Mouse (Mus musculus): Measurements from ENCODE around the gene Myo1d. TPM values are rescaled to one million over a fixed set of nuclear protein-coding genes. Genes with fewer than 3 reads are reported as not detected.

Gene Myo1d
- polyA plus RNA-seq, 1 experiment from 2014 or later: 30.5 TPM

- Histone ChIP-seq H3K9me3 (no peaks in the 10 kb centered on the region), H3K4me3 (replicated peaks) (no peak overlapping the region), H3K4me1 (0 out of 2 replicates have a peak, but pooled peaks cover 4% of the 10 kb centered on the region), H3K36me3 (no peaks in the 10 kb centered on the region), H3K27ac (no peak overlapping the region), H3K9ac (no peak overlapping the region), H3K4me2 (no peak overlapping the region), H3K27me3 (replicated peaks) (no peaks in the 10 kb centered on the region)
- ATAC-seq (ENCODE audit: insufficient read depth, low FRiP score, low read depth): no peak
- 40% methylated on average over 5 of the region's 5 CpGs for WGBS
Measured at GRCm38 (mm10) chr11:80489882-80490196, 290.0 kb downstream of the Myo1d start.

GRCm38 (mm10) chr11:80489172-80489881 is 290.5 kb downstream of the Myo1d start:
- H3K36me3 ChIP-seq: no peaks in the 10 kb centered on the region
- no peak overlapping the region for H3K4me3 ChIP-seq (replicated peaks)
- no peak for ATAC-seq (ENCODE audit: insufficient read depth, low FRiP score, low read depth)
- no peak overlapping the region for H3K27ac ChIP-seq
- no peaks in the 10 kb centered on the region for H3K27me3 ChIP-seq (replicated peaks)
- H3K9me3 ChIP-seq: no peaks in the 10 kb centered on the region
- H3K4me2 ChIP-seq: no peak overlapping the region
- 0 out of 2 replicates have a peak, but pooled peaks cover 4% of the 10 kb centered on the region for H3K4me1 ChIP-seq
- H3K9ac ChIP-seq: no peak overlapping the region
- 63% methylated on average over 12 of the region's 12 CpGs for WGBS

- H3K4me3 ChIP-seq (replicated peaks): no peak overlapping the region
- ATAC-seq (ENCODE audit: insufficient read depth, low FRiP score, low read depth): no peak
- no peak overlapping the region for H3K9ac ChIP-seq
- H3K27ac ChIP-seq: no peak overlapping the region
- WGBS: 75% methylated on average over 15 of the region's 15 CpGs
- H3K27me3 ChIP-seq (replicated peaks): no peaks in the 10 kb centered on the region
- no peaks in the 10 kb centered on the region for H3K9me3 ChIP-seq
- H3K4me2 ChIP-seq: no peak overlapping the region
- no peaks in the 10 kb centered on the region for H3K36me3 ChIP-seq
- 0 out of 2 replicates have a peak, but pooled peaks cover 4% of the 10 kb centered on the region for H3K4me1 ChIP-seq
Measured at GRCm38 (mm10) chr11:80487904-80488587, 291.8 kb downstream of the Myo1d start.

- H3K27ac ChIP-seq: no peak overlapping the region
- H3K4me3 ChIP-seq (replicated peaks): no peak overlapping the region
- no peaks in the 10 kb centered on the region for H3K36me3 ChIP-seq
- 0 out of 2 replicates have a peak, but pooled peaks cover 4% of the 10 kb centered on the region for H3K4me1 ChIP-seq
- WGBS: 80% methylated on average over 10 of the region's 10 CpGs
- no peaks in the 10 kb centered on the region for H3K27me3 ChIP-seq (replicated peaks)
- no peak overlapping the region for H3K9ac ChIP-seq
- H3K4me2 ChIP-seq: no peak overlapping the region
- ATAC-seq (ENCODE audit: insufficient read depth, low FRiP score, low read depth): no peak
- H3K9me3 ChIP-seq: no peaks in the 10 kb centered on the region
Measured at GRCm38 (mm10) chr11:80485622-80486206, 294.1 kb downstream of the Myo1d start.

- H3K36me3 ChIP-seq: no peaks in the 10 kb centered on the region
- no peaks in the 10 kb centered on the region for H3K27me3 ChIP-seq (replicated peaks)
- H3K4me3 ChIP-seq (replicated peaks): no peak overlapping the region
- H3K9ac ChIP-seq: no peak overlapping the region
- ATAC-seq (ENCODE audit: insufficient read depth, low FRiP score, low read depth): no peak
- no peak overlapping the region for H3K27ac ChIP-seq
- WGBS: 71% methylated on average over 9 of the region's 9 CpGs
- no peak overlapping the region for H3K4me2 ChIP-seq
- 0 out of 2 replicates have a peak, but pooled peaks cover 4% of the 10 kb centered on the region for H3K4me1 ChIP-seq
- no peaks in the 10 kb centered on the region for H3K9me3 ChIP-seq
Measured at GRCm38 (mm10) chr11:80485120-80485551, 294.7 kb downstream of the Myo1d start.

DNA sequence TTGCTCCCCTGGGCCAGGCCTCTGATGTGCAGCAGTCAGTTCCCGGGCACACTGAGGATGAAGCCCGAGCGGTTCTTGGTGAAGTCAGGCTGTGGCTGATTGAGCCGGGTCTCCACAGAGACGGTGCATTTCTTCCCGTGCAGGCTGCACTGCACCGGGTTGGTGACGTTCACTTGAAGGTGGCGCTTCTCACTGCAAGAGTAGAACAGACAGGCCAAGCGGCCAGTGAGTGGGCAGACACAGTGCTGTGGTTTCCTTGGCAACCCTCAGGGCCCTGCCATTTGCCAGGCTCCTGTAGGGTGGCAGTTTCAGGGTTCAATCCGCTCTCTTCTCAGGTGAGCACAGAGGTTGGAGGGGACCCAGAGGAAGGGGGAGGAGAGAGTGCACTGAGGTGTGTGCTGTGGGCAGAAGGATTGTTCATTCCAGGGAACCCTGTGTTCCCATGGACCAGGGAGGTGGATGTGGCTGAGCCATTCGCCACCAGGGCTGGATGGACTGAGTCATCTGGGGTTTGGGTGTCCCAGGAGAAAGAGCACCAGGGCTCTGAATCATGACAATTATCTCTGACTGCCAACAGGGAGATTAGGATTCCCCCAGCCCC is 295.5 kb downstream of the Myo1d start:
- H3K36me3 ChIP-seq: no peaks in the 10 kb centered on the region
- no peaks in the 10 kb centered on the region for H3K27me3 ChIP-seq (replicated peaks)
- no peak overlapping the region for H3K4me2 ChIP-seq
- 0 out of 2 replicates have a peak, but pooled peaks cover 4% of the 10 kb centered on the region for H3K4me1 ChIP-seq
- ATAC-seq (ENCODE audit: insufficient read depth, low FRiP score, low read depth): no peak
- no peaks in the 10 kb centered on the region for H3K9me3 ChIP-seq
- 49% methylated on average over 12 of the region's 12 CpGs for WGBS
- H3K4me3 ChIP-seq (replicated peaks): no peak overlapping the region
- no peak overlapping the region for H3K27ac ChIP-seq
- H3K9ac ChIP-seq: no peak overlapping the region

DNA sequence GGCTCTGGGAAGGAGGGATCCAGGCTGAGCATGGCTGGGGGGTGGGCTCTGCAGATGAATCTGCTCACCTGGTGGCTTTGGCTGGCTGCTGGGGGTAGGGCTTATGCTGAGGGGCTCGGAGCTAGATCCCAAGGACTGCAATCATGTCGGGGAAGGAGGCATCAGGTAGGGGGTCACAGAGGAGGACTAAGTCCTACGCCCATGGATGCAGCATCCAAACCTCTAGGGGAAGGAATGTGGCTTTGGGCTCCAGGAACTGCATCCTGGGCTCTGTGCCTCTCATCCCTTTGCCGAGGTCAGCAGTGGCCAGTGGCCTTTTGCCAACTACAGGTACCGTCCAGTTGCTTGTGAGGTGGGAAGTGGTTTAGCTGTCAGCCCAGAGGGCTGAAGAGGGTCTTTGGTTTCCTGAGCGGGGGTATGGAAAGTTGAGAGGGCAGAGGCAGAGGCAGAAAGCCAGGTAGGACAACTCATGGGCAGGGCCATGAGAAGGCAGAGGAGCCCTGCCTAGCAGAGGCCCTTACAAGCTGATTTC is 296.2 kb downstream of the Myo1d start:
- Histone ChIP-seq H3K9ac (no peak overlapping the region), H3K36me3 (no peaks in the 10 kb centered on the region), H3K4me3 (replicated peaks) (no peak overlapping the region), H3K27me3 (replicated peaks) (no peaks in the 10 kb centered on the region), H3K4me1 (no peaks in the 10 kb centered on the region), H3K27ac (no peak overlapping the region), H3K4me2 (no peak overlapping the region), H3K9me3 (no peaks in the 10 kb centered on the region)
- ATAC-seq (ENCODE audit: insufficient read depth, low FRiP score, low read depth): no peak
- WGBS: 72% methylated on average over 6 of the region's 6 CpGs

GRCm38 (mm10) chr11:80482921-80483320 is 296.9 kb downstream of the Myo1d start:
- WGBS: 93% methylated on average over 7 of the region's 7 CpGs
- ATAC-seq (ENCODE audit: insufficient read depth, low FRiP score, low read depth): no peak

DNA sequence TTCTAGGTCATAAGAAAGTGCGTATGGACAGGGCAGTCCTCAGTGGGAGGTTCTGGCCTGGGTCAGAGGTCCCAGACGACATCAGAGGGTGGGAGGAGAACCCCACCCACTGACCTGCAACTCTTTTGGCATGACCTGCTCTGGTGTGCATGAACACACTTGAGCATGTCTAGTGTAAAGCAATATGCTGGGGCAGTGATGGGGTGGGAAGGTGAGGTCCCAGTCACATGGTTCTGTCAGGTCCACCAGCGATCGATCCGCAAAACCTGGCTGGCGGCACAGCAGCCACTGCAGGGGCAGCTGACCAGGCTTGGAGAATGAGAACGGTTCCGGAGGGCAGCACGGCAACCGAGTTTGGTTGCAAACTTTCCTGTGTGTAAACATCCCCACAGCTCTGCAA is 297.5 kb downstream of the Myo1d start:
- Histone ChIP-seq H3K4me3 (replicated peaks) (no peak overlapping the region), H3K9ac (no peak overlapping the region), H3K4me1 (peaks cover 9% of the 10 kb centered on the region), H3K27me3 (replicated peaks) (peaks cover 5% of the 10 kb centered on the region; the same call in 1 of the 2 replicates), H3K9me3 (no peaks in the 10 kb centered on the region), H3K4me2 (no peak overlapping the region), H3K36me3 (no peaks in the 10 kb centered on the region), H3K27ac (no peak overlapping the region)
- ATAC-seq (ENCODE audit: insufficient read depth, low FRiP score, low read depth): no peak
- 69% methylated on average over 10 of the region's 10 CpGs for WGBS

More at GRCm38 (mm10) chr11:80482921-80483320, 296.9 kb downstream of the Myo1d start:
- H3K36me3 ChIP-seq: no peaks in the 10 kb centered on the region
- no peaks in the 10 kb centered on the region for H3K9me3 ChIP-seq
- H3K9ac ChIP-seq: no peak overlapping the region
- H3K4me2 ChIP-seq: no peak overlapping the region
- no peak overlapping the region for H3K27ac ChIP-seq
- H3K4me3 ChIP-seq (replicated peaks): no peak overlapping the region
- peaks cover 3% of the 10 kb centered on the region for H3K4me1 ChIP-seq
- H3K27me3 ChIP-seq (replicated peaks): peaks cover 3% of the 10 kb centered on the region; the same call in 1 of the 2 replicates

DNA sequence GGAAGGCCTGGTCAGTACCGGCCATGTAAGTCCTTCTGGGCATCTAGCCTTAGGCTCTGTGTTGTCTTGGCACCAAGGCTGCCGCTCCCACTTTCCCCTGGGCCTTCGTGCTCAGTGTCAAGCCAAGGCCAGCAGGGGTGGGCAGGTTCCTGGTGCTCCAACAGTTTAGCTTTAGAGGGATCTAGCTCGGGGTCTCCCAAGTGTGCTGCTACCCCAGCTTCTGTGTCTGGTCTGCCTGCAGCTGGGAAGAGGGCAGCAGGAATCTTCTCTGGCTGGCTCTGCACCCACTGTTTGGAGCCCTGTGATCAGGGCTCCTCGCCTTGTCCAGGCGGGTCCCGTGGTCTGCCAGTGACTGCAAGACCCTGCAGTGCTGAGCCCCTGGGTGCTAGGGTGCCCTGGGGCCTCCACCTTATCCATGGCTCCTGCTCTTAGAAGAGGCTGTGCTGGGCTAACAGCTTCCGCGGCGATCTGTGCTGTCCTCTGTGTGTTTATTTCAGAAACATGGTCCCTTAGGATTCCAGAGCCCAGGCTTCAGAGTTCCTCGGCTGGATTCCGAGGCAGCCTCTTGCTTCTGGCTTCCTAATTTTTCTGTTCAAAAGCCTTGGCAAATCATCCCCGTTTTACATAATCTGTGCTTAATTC is 298.3 kb downstream of the Myo1d start:
- H3K9ac ChIP-seq: no peak overlapping the region
- H3K4me2 ChIP-seq: no peak overlapping the region
- no peaks in the 10 kb centered on the region for H3K36me3 ChIP-seq
- peaks cover 10% of the 10 kb centered on the region for H3K4me1 ChIP-seq
- H3K9me3 ChIP-seq: no peaks in the 10 kb centered on the region
- WGBS: 82% methylated on average over 13 of the region's 13 CpGs
- ATAC-seq (ENCODE audit: insufficient read depth, low FRiP score, low read depth): no peak
- H3K4me3 ChIP-seq (replicated peaks): no peak overlapping the region
- H3K27me3 ChIP-seq (replicated peaks): peaks cover 5% of the 10 kb centered on the region; the same call in 1 of the 2 replicates
- H3K27ac ChIP-seq: no peak overlapping the region
